Comparison of ENCODE assay signal across 17 mouse cellular contexts in genomic region chr17:75892156-75892555, GRCm38 (mm10).
A peak's percentile ranks its signal among the peaks of the same experiment; 100 is the strongest.
DNase-seq lines count a peak whose midpoint lies in the region.
"Had no signal": no experiment of that assay in that cellular context is flagged by ENCODE, and none has a peak within 500 bp of the region (broad histone marks: within the 10 kb centered on the region; RNA-seq: fewer than 3 reads in every experiment).

No protein-coding gene starts in this region.

- peak; percentile 9 to 29 for DNase-seq in urinary bladder, adult 18-20 months (ENCODE audit: low spot score in 2 of 2)
- DNase-seq in urinary bladder, adult 2 months (ENCODE audit: low spot score): no peak
- DNase-seq in urinary bladder, postnatal 25 days (ENCODE audit: low spot score): peak; percentile 7
- DNase-seq in urinary bladder, postnatal 10 days (ENCODE audit: low spot score): no peak
- DNase-seq in 3T3-L1 (ENCODE audit: low read depth, low spot score): peak; percentile 69
- DNase-seq in thymus, postnatal 4 days: no peak
- DNase-seq in adrenal gland, adult (ENCODE audit: inconsistent age in 2 of 2, low spot score in 1 of 2): no peak
- DNase-seq: adrenal gland, adult 2 months; adrenal gland, postnatal 10 days; adrenal gland, postnatal 25 days; cerebellum, adult 11 months; cerebellum, adult 18-20 months; cerebellum, adult 8-10 months; cerebellum, adult 9-11 months; cerebellum, postnatal 14 days; cerebellum, postnatal 36 days; embryo, embryonic 11 days had no signal

Comparison
In these comparisons a context has a peak if more than half of its experiments do, and no peak if none do; other contexts are left out.
1. DNase-seq: peak in urinary bladder, adult 18-20 months (2 of 2), urinary bladder, postnatal 25 days (single experiment) and 3T3-L1 (single experiment); none in urinary bladder, adult 2 months (single experiment), urinary bladder, postnatal 10 days (single experiment), thymus, postnatal 4 days (single experiment) and adrenal gland, adult (0 of 2).